13 mouse cellular contexts compared by ENCODE assay signal in the genomic region with DNA sequence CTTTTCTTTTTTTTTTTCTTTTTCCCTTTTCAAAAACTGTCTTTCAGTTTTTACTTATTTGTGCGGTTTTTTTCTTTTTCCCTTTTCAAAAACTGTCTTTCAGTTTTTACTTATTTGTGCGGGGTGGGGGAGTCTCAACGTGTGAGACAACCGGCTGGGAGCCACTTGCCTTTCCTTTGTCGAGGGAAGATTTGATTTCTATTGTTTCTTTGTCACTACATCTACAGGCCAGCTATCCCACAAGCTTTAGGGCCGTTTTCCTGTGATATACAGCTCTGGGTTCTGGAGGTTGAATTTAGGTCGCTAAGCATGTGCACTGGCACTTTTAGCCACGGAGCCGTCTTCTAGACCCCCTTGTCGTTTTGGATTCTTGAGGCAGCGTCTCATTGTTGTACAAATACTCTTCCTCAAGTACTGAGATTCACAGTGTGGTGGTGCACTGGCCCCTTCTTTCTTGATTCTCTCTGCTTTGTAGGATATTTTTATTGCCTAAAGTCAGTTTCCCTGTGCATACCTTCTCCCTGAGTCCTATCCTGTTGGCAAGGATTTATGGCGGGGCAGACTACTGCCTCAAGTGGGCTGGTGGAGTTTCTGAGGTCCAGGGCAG. TPM values are rescaled to one million over a fixed set of nuclear protein-coding genes. Genes with fewer than 3 reads are reported as not detected.
DNase-seq lines count a peak whose midpoint lies in the region; ATAC-seq and TF ChIP-seq lines count a peak whose summit lies in the region.
"Had no signal": no experiment of that assay in that cellular context is flagged by ENCODE, and none has a peak within 500 bp of the region (broad histone marks: within the 10 kb centered on the region; RNA-seq: fewer than 3 reads in every experiment).

No protein-coding gene starts in this region.

- 15% methylated on average over 12 of the region's 12 CpGs for WGBS in heart, embryonic 12.5 days
- WGBS in lung, embryonic 14.5 days: 20% methylated on average over 12 of the region's 12 CpGs
- 22% methylated on average over 12 of the region's 12 CpGs for WGBS in limb, embryonic 13.5 days

- no peak for ATAC-seq in heart, embryonic 12.5 days (ENCODE audit: insufficient number of reproducible peaks, low FRiP score)
- no peak for ATAC-seq in lung, embryonic 14.5 days (ENCODE audit: insufficient read depth)
- ATAC-seq in limb, embryonic 13.5 days (ENCODE audit: low FRiP score, low read depth): no peak
- ATAC-seq: inflammation-experienced regulatory T-cells, adult 6 months; lung, postnatal 0 days had no signal

- no peak for TF ChIP-seq CTCF in lung, embryonic 14.5 days (IDR thresholded peaks at IDR 0.05; ENCODE audit: low read depth)

- no peaks in the 10 kb centered on the region for H3K36me3 ChIP-seq in heart, embryonic 12.5 days
- no peaks in the 10 kb centered on the region for H3K36me3 ChIP-seq in lung, embryonic 14.5 days (ENCODE audit: insufficient read depth)
- H3K36me3 ChIP-seq in limb, embryonic 13.5 days: no peaks in the 10 kb centered on the region

- peaks cover 78% of the 10 kb centered on the region for H3K4me1 ChIP-seq in heart, embryonic 12.5 days (replicated peaks)
- H3K4me1 ChIP-seq in lung, embryonic 14.5 days (ENCODE audit: insufficient read depth): peaks cover 7% of the 10 kb centered on the region; the same call in 1 of the 2 replicates
- H3K4me1 ChIP-seq in limb, embryonic 13.5 days: peaks cover 29% of the 10 kb centered on the region

- DNase-seq in heart, adult 11 months: no peak
- DNase-seq in lung, embryonic 14.5 days: no peak
- no peak for DNase-seq in lung, postnatal 4 days
- DNase-seq in embryo, embryonic 11 days: peak; percentile 22
- no peak for DNase-seq in retina, postnatal 1 day
- DNase-seq in T-cell, adult 2 months (ENCODE audit: low spot score): no peak
- DNase-seq: cerebellum, postnatal 10 days; right cerebral cortex, adult 18-20 months; thymus, postnatal 25 days had no signal

- peak overlapping the region; percentile 54 for H3K4me2 ChIP-seq in heart, embryonic 12.5 days
- H3K4me2 ChIP-seq in lung, embryonic 14.5 days: peak overlapping the region; percentile 33
- peak overlapping the region; percentile 27 for H3K4me2 ChIP-seq in limb, embryonic 13.5 days (replicated peaks)

- H3K9me3 ChIP-seq in heart, embryonic 12.5 days (replicated peaks): no peaks in the 10 kb centered on the region
- H3K9me3 ChIP-seq in lung, embryonic 14.5 days (ENCODE audit: low read depth, low read length): no peaks in the 10 kb centered on the region
- no peaks in the 10 kb centered on the region for H3K9me3 ChIP-seq in limb, embryonic 13.5 days

- peak overlapping the region; percentile 63 for H3K27ac ChIP-seq in heart, embryonic 12.5 days (ENCODE audit: poor library complexity, severe bottlenecking)
- H3K27ac ChIP-seq in lung, embryonic 14.5 days (ENCODE audit: low read depth): no peak overlapping the region
- no peak overlapping the region for H3K27ac ChIP-seq in limb, embryonic 13.5 days

- no peaks in the 10 kb centered on the region for H3K27me3 ChIP-seq in heart, embryonic 12.5 days (replicated peaks)
- no peaks in the 10 kb centered on the region for H3K27me3 ChIP-seq in lung, embryonic 14.5 days (ENCODE audit: insufficient read depth, low read length)
- no peaks in the 10 kb centered on the region for H3K27me3 ChIP-seq in limb, embryonic 13.5 days

- no peak overlapping the region for H3K4me3 ChIP-seq in heart, embryonic 12.5 days
- no peak overlapping the region for H3K4me3 ChIP-seq in lung, embryonic 14.5 days (ENCODE audit: low read depth, low read length)
- no peak overlapping the region for H3K4me3 ChIP-seq in limb, embryonic 13.5 days

- peak overlapping the region; percentile 26; the same call in 1 of the 2 replicates for H3K9ac ChIP-seq in heart, embryonic 12.5 days
- no peak overlapping the region for H3K9ac ChIP-seq in lung, embryonic 14.5 days
- no peak overlapping the region for H3K9ac ChIP-seq in limb, embryonic 13.5 days

RNA-seq across cellular contexts. Expression of a gene that starts 12.1 kb away (rescaled TPM):
- polyA plus RNA-seq in heart, embryonic 12.5 days (2016; fragmentation: Nextera tagmentation; extraction: Ambion mirVana): 132 and 135 TPM in 2 replicates
- 20.3 and 25.3 TPM in 2 replicates for polyA plus RNA-seq in lung, embryonic 14.5 days (2014; fragmentation: Nextera tagmentation; extraction: Ambion mirVana)
- 15.3 and 16.1 TPM in 2 replicates for polyA plus RNA-seq in limb, embryonic 13.5 days (2015; fragmentation: Nextera tagmentation; extraction: Ambion mirVana)

RNA-seq across cellular contexts. Expression of a gene that starts 26.3 kb away (rescaled TPM):
- polyA plus RNA-seq in heart, embryonic 12.5 days (2016; fragmentation: Nextera tagmentation; extraction: Ambion mirVana): 239 and 245 TPM in 2 replicates
- polyA plus RNA-seq in lung, embryonic 14.5 days (2014; fragmentation: Nextera tagmentation; extraction: Ambion mirVana): 263 and 267 TPM in 2 replicates
- 341 and 352 TPM in 2 replicates for polyA plus RNA-seq in limb, embryonic 13.5 days (2015; fragmentation: Nextera tagmentation; extraction: Ambion mirVana)

RNA-seq across cellular contexts. Expression of a gene that starts 54.6 kb away (rescaled TPM):
- polyA plus RNA-seq in heart, embryonic 12.5 days (2016; fragmentation: Nextera tagmentation; extraction: Ambion mirVana): 12.4 and 14.4 TPM in 2 replicates
- polyA plus RNA-seq in lung, embryonic 14.5 days (2014; fragmentation: Nextera tagmentation; extraction: Ambion mirVana): 16.1 and 18.4 TPM in 2 replicates
- 15.1 and 16.0 TPM in 2 replicates for polyA plus RNA-seq in limb, embryonic 13.5 days (2015; fragmentation: Nextera tagmentation; extraction: Ambion mirVana)
